Mouse (Mus musculus) right cerebral cortex, adult 18-20 months (tissue): ENCODE data around the gene Pip5k1b.

Experiments used
- DNase-seq: peaks from one replicate; pipeline ENCODE4 v3.0.0; 2022; ENCODE audit warnings: mixed read lengths

The Pip5k1b gene

GRCm38 (mm10) chr19:24469216-24469615, 86.5 kb downstream of the Pip5k1b start:
- DNase-seq = no peak

GRCm38 (mm10) chr19:24468616-24469015, 87.1 kb downstream of the Pip5k1b start:
- no peak for DNase-seq

GRCm38 (mm10) chr19:24463011-24463410, 92.7 kb downstream of the Pip5k1b start:
- no peak for DNase-seq

- peak; percentile 71 for DNase-seq
Measured at GRCm38 (mm10) chr19:24456591-24457231, 99.0 kb downstream of the Pip5k1b start.

- no peak for DNase-seq
Measured at GRCm38 (mm10) chr19:24455249-24455960, 100.3 kb downstream of the Pip5k1b start.

- DNase-seq = no peak
Measured at GRCm38 (mm10) chr19:24454451-24454850, 101.2 kb downstream of the Pip5k1b start.

- DNase-seq = peak; percentile 14
Measured at GRCm38 (mm10) chr19:24453379-24453778, 102.3 kb downstream of the Pip5k1b start.

- no peak for DNase-seq
Measured at GRCm38 (mm10) chr19:24452441-24452898, 103.2 kb downstream of the Pip5k1b start.

GRCm38 (mm10) chr19:24451626-24452025, 104.0 kb downstream of the Pip5k1b start:
- no peak for DNase-seq

GRCm38 (mm10) chr19:24450740-24451139, 104.9 kb downstream of the Pip5k1b start:
- DNase-seq = no peak

GRCm38 (mm10) chr19:24444322-24444721, 111.3 kb downstream of the Pip5k1b start:
- DNase-seq = no peak

GRCm38 (mm10) chr19:24439715-24440114, 116.0 kb downstream of the Pip5k1b start:
- DNase-seq = no peak

GRCm38 (mm10) chr19:24434291-24434690, 121.4 kb downstream of the Pip5k1b start:
- DNase-seq = no peak

GRCm38 (mm10) chr19:24432447-24432846, 123.2 kb downstream of the Pip5k1b start:
- DNase-seq = no peak

GRCm38 (mm10) chr19:24431381-24431780, 124.3 kb downstream of the Pip5k1b start:
- no peak for DNase-seq

- DNase-seq = no peak
Measured at GRCm38 (mm10) chr19:24428011-24428410, 127.7 kb downstream of the Pip5k1b start.

GRCm38 (mm10) chr19:24427258-24427657, 128.4 kb downstream of the Pip5k1b start:
- no peak for DNase-seq

- DNase-seq = no peak
Measured at GRCm38 (mm10) chr19:24426759-24427181, 128.9 kb downstream of the Pip5k1b start.

- no peak for DNase-seq
Measured at GRCm38 (mm10) chr19:24418030-24418429, 137.6 kb downstream of the Pip5k1b start.

GRCm38 (mm10) chr19:24417659-24418004, 138.0 kb downstream of the Pip5k1b start:
- DNase-seq = peak; percentile 30

GRCm38 (mm10) chr19:24416975-24417658, 138.6 kb downstream of the Pip5k1b start:
- peak; percentile 12 for DNase-seq

- DNase-seq = no peak
Measured at GRCm38 (mm10) chr19:24415778-24416621, 139.7 kb downstream of the Pip5k1b start.
